Mouse (Mus musculus) kidney, postnatal 4 days (tissue): ENCODE measurements around the gene Galnt6.

ENCODE experiments used
- DNase-seq, 2 experiments: peaks; one replicate each; pipeline ENCODE4 v3.0.0; 2021; ENCODE audit warnings: mixed read lengths in 2 of 2

The Galnt6 gene

GRCm38 (mm10) chr15:100753045-100753444, 23.9 kb upstream of the Galnt6 start:
- DNase-seq = no peak

- no peak for DNase-seq
Observed at GRCm38 (mm10) chr15:100752439-100752838, 23.3 kb upstream of the Galnt6 start.

GRCm38 (mm10) chr15:100749751-100750538, 20.8 kb upstream of the Galnt6 start:
- DNase-seq = no peak

GRCm38 (mm10) chr15:100748584-100748983, 19.4 kb upstream of the Galnt6 start:
- no peak for DNase-seq

- peak; percentile 30 to 54 for DNase-seq
Observed at GRCm38 (mm10) chr15:100747121-100747963, 18.2 kb upstream of the Galnt6 start.

- DNase-seq = no peak
Observed at GRCm38 (mm10) chr15:100746478-100747120, 17.4 kb upstream of the Galnt6 start.

- DNase-seq = no peak
Observed at GRCm38 (mm10) chr15:100743238-100743637, 14.1 kb upstream of the Galnt6 start.

- DNase-seq = no peak
Observed at GRCm38 (mm10) chr15:100739442-100739841, 10.3 kb upstream of the Galnt6 start.

GRCm38 (mm10) chr15:100738351-100738781, 9.2 kb upstream of the Galnt6 start:
- DNase-seq = no peak

- DNase-seq = no peak
Observed at GRCm38 (mm10) chr15:100737667-100738066, 8.5 kb upstream of the Galnt6 start.

- DNase-seq = no peak
Observed at GRCm38 (mm10) chr15:100735953-100736300, 6.8 kb upstream of the Galnt6 start.

GRCm38 (mm10) chr15:100735095-100735952, 6.1 kb upstream of the Galnt6 start:
- no peak for DNase-seq

- peak; percentile 34 to 50 for DNase-seq
Observed at GRCm38 (mm10) chr15:100732580-100732979, 3.4 kb upstream of the Galnt6 start.

GRCm38 (mm10) chr15:100731081-100731480, 1.9 kb upstream of the Galnt6 start:
- DNase-seq = no peak

- DNase-seq = no peak
Observed at GRCm38 (mm10) chr15:100728586-100728985, 590 bp downstream of the Galnt6 start.

- DNase-seq = no peak
Observed at GRCm38 (mm10) chr15:100727834-100728233, 1.3 kb downstream of the Galnt6 start.

GRCm38 (mm10) chr15:100726721-100727120, 2.5 kb downstream of the Galnt6 start:
- no peak for DNase-seq

GRCm38 (mm10) chr15:100723505-100723904, 5.7 kb downstream of the Galnt6 start:
- DNase-seq = peak in 1 of 2 experiments; percentile 45

GRCm38 (mm10) chr15:100722564-100722963, 6.6 kb downstream of the Galnt6 start:
- DNase-seq = no peak

- no peak for DNase-seq
Observed at GRCm38 (mm10) chr15:100722026-100722425, 7.2 kb downstream of the Galnt6 start.

- DNase-seq = no peak
Observed at GRCm38 (mm10) chr15:100721445-100721844, 7.7 kb downstream of the Galnt6 start.

GRCm38 (mm10) chr15:100720066-100720465, 9.1 kb downstream of the Galnt6 start:
- DNase-seq = no peak
